Mouse (Mus musculus) embryonic facial prominence, embryonic 11.5 days (tissue): ENCODE measurements at regions not wholly inside any gene's neighbourhood (a gene's known extent, or its start where the extent isn't known, plus 50 kb on each side); places are given as distances from the start of the nearest gene placed in this dataset.

Experiments used
- ATAC-seq: fragments of 200-750 bp; cut with Nextera tagmentation; replicated peaks from 2 replicates; pipeline ENCODE4 v1.8.0; 2017; ENCODE audit warnings: low read depth; ENCODE audit not compliant: insufficient number of reproducible peaks, low FRiP score, low TSS enrichment
- DNase-seq: peaks from one replicate; pipeline ENCODE4 v3.0.0-alpha.2; 2015; ENCODE audit warnings: low spot score
- H3K27ac ChIP-seq: fragments of 300-500 bp; sonication (generic); replicated peaks from 2 replicates; pipeline ENCODE4 v1.5.1; 2014; ENCODE audit warnings: mild to moderate bottlenecking, low read depth, low read length, control low read depth
- H3K27me3 ChIP-seq: fragments of 300-500 bp; sonication (generic); 2 replicates; pipeline ENCODE4 v1.6.1; 2014; ENCODE audit warnings: mild to moderate bottlenecking, low read length, moderate library complexity, mixed read lengths; ENCODE audit not compliant: control insufficient read depth, insufficient read depth
- H3K36me3 ChIP-seq: fragments of 300-500 bp; sonication (generic); replicated peaks from 2 replicates; pipeline ENCODE4 v1.6.1; 2014; ENCODE audit warnings: low read depth, mild to moderate bottlenecking, low read length, moderate library complexity, mixed read lengths; ENCODE audit not compliant: control insufficient read depth, insufficient read depth
- H3K4me1 ChIP-seq: fragments of 300-500 bp; sonication (generic); 2 replicates; pipeline ENCODE4 v1.6.1; 2014; ENCODE audit warnings: low read length, mixed read lengths; ENCODE audit not compliant: control insufficient read depth, insufficient read depth
- H3K4me2 ChIP-seq: fragments of 300-500 bp; sonication (generic); 2 replicates; pipeline ENCODE4 v1.6.1; 2014; ENCODE audit warnings: low read depth, mild to moderate bottlenecking, control low read depth, low read length, moderate library complexity
- H3K4me3 ChIP-seq: fragments of 300-500 bp; sonication (generic); 2 replicates; pipeline ENCODE4 v1.5.1; 2014; ENCODE audit warnings: low read depth, low read length, control low read depth
- H3K9ac ChIP-seq: fragments of 300-500 bp; sonication (generic); replicated peaks from 2 replicates; pipeline ENCODE4 v1.6.1; 2014; ENCODE audit warnings: mild to moderate bottlenecking, control low read depth, low read length
- H3K9me3 ChIP-seq: fragments of 300-500 bp; sonication (generic); replicated peaks from 2 replicates; pipeline ENCODE4 v1.6.1; 2016; ENCODE audit warnings: mild to moderate bottlenecking, low read length, inconsistent platforms, mixed read lengths; ENCODE audit not compliant: control insufficient read depth
- WGBS: fragments of 180-500 bp; shearing (Covaris S2); extraction: QIAGEN DNeasy Blood & Tissue Kit; methylation state at CpG from one replicate; pipeline ENCODE4 v1.1.7; 2014; 5-methylcytosine and 5-hydroxymethylcytosine counted together

- 91% methylated on average over 5 of the region's 5 CpGs for WGBS
- H3K9me3 ChIP-seq, result no peaks in the 10 kb centered on the region
- no peak overlapping the region for H3K27ac ChIP-seq
- H3K4me3 ChIP-seq, result no peak overlapping the region
- no peak overlapping the region for H3K4me2 ChIP-seq
- H3K4me1 ChIP-seq, result peaks cover 5% of the 10 kb centered on the region
- DNase-seq, result no peak
- no peak for ATAC-seq
- no peaks in the 10 kb centered on the region for H3K36me3 ChIP-seq
- H3K27me3 ChIP-seq, result no peaks in the 10 kb centered on the region
- no peak overlapping the region for H3K9ac ChIP-seq
These were observed 103.8 kb upstream of the Jun start for GRCm38 (mm10) chr4:95155796-95156195.

- no peak for ATAC-seq
- no peak overlapping the region for H3K27ac ChIP-seq
- WGBS, result 47% methylated on average over 5 of the region's 5 CpGs
- peaks cover 5% of the 10 kb centered on the region for H3K4me1 ChIP-seq
- H3K36me3 ChIP-seq, result no peaks in the 10 kb centered on the region
- no peaks in the 10 kb centered on the region for H3K9me3 ChIP-seq
- no peak overlapping the region for H3K4me3 ChIP-seq
- no peaks in the 10 kb centered on the region for H3K27me3 ChIP-seq
- no peak overlapping the region for H3K9ac ChIP-seq
- no peak overlapping the region for H3K4me2 ChIP-seq
- DNase-seq, result no peak
These were observed 104.6 kb upstream of the Jun start for GRCm38 (mm10) chr4:95156451-95157271.

- no peaks in the 10 kb centered on the region for H3K27me3 ChIP-seq
- no peak overlapping the region for H3K4me3 ChIP-seq
- DNase-seq (no peak), ATAC-seq (no peak)
- 81% methylated on average over 7 of the region's 7 CpGs for WGBS
- H3K9me3 ChIP-seq, result no peaks in the 10 kb centered on the region
- no peak overlapping the region for H3K9ac ChIP-seq
- no peaks in the 10 kb centered on the region for H3K36me3 ChIP-seq
- H3K4me2 ChIP-seq, result no peak overlapping the region
- no peak overlapping the region for H3K27ac ChIP-seq
- H3K4me1 ChIP-seq, result peaks cover 5% of the 10 kb centered on the region
These were observed 105.8 kb upstream of the Jun start for GRCm38 (mm10) chr4:95157653-95158430.

GRCm38 (mm10) chr4:95158632-95159424, 106.8 kb upstream of the Jun start:
- Histone ChIP-seq H3K9ac (no peak overlapping the region), H3K4me1 (peaks cover 3% of the 10 kb centered on the region), H3K4me3 (no peak overlapping the region), H3K9me3 (no peaks in the 10 kb centered on the region), H3K27me3 (no peaks in the 10 kb centered on the region), H3K4me2 (no peak overlapping the region), H3K36me3 (no peaks in the 10 kb centered on the region), H3K27ac (no peak overlapping the region)
- WGBS, result 51% methylated on average over 6 of the region's 6 CpGs
- ATAC-seq, result no peak
- peak; percentile 25 for DNase-seq

GRCm38 (mm10) chr4:95159821-95160220, 107.8 kb upstream of the Jun start:
- Histone ChIP-seq H3K9ac (no peak overlapping the region), H3K27me3 (no peaks in the 10 kb centered on the region), H3K9me3 (no peaks in the 10 kb centered on the region), H3K4me2 (no peak overlapping the region), H3K27ac (no peak overlapping the region), H3K4me3 (no peak overlapping the region), H3K36me3 (no peaks in the 10 kb centered on the region), H3K4me1 (no peaks in the 10 kb centered on the region)
- DNase-seq, result no peak
- 86% methylated on average over 4 of the region's 4 CpGs for WGBS
- ATAC-seq, result no peak

GRCm38 (mm10) chr4:95160465-95160864, 108.4 kb upstream of the Jun start:
- no peaks in the 10 kb centered on the region for H3K4me1 ChIP-seq
- peak overlapping the region; percentile 81; the same call in 1 of the 2 replicates for H3K27ac ChIP-seq
- no peak for ATAC-seq
- no peaks in the 10 kb centered on the region for H3K27me3 ChIP-seq
- DNase-seq, result no peak
- no peak overlapping the region; the same call in none of the 2 replicates for H3K9ac ChIP-seq
- H3K4me2 ChIP-seq, result no peak overlapping the region
- H3K9me3 ChIP-seq, result no peaks in the 10 kb centered on the region
- 81% methylated on average over 3 of the region's 3 CpGs for WGBS
- no peak overlapping the region for H3K4me3 ChIP-seq
- no peaks in the 10 kb centered on the region for H3K36me3 ChIP-seq

GRCm38 (mm10) chr4:95160912-95161669, 109.1 kb upstream of the Jun start:
- ATAC-seq (peak; percentile 93), DNase-seq (peak; percentile 85)
- peak overlapping the region; percentile 81 for H3K27ac ChIP-seq
- peak overlapping the region; percentile 65 for H3K9ac ChIP-seq
- H3K4me2 ChIP-seq, result peak overlapping the region; percentile 83
- no peaks in the 10 kb centered on the region for H3K36me3 ChIP-seq
- H3K4me3 ChIP-seq, result peak overlapping the region; percentile 42
- H3K27me3 ChIP-seq, result no peaks in the 10 kb centered on the region
- no peaks in the 10 kb centered on the region for H3K9me3 ChIP-seq
- no peaks in the 10 kb centered on the region for H3K4me1 ChIP-seq
- WGBS, result 2% methylated on average over 53 of the region's 53 CpGs
